Mouse (Mus musculus) spleen, adult 2 months (tissue): ENCODE measurements around the gene Agpat4. TPM values are rescaled to one million over a fixed set of nuclear protein-coding genes. Genes with fewer than 3 reads are reported as not detected.

Experiments
- DNase-seq, 2 experiments: peaks; one replicate each; pipeline versions ENCODE4 v3.0.0 to v3.0.0-alpha.2; 2012 to 2021; ENCODE audit warnings: low spot score in 2 of 2, low read depth in 1 of 2
- H3K27ac ChIP-seq: fragments of 200-500 bp; 2 replicates; pipeline ENCODE4 v1.5.1; 2012; ENCODE audit warnings: low read length, inconsistent platforms; ENCODE audit not compliant: insufficient read depth
- H3K27me3 ChIP-seq: fragments of 200-500 bp; 2 replicates; pipeline ENCODE4 v1.6.1; 2012; ENCODE audit warnings: mild to moderate bottlenecking, moderate library complexity, low read length, inconsistent platforms; ENCODE audit not compliant: control insufficient read depth, insufficient read depth
- H3K36me3 ChIP-seq: fragments of 200-500 bp; 2 replicates; pipeline ENCODE4 v1.6.1; 2012; ENCODE audit warnings: mild to moderate bottlenecking, low read length, inconsistent platforms; ENCODE audit not compliant: control insufficient read depth, insufficient read depth
- H3K4me1 ChIP-seq: fragments of 200-500 bp; 2 replicates; pipeline ENCODE4 v1.6.1; 2011; ENCODE audit warnings: inconsistent platforms; ENCODE audit not compliant: control insufficient read depth, insufficient read depth, insufficient read length
- H3K4me3 ChIP-seq: fragments of 200-500 bp; 2 replicates; pipeline ENCODE4 v1.5.1; 2011; ENCODE audit warnings: mild to moderate bottlenecking, inconsistent platforms; ENCODE audit not compliant: insufficient read depth, insufficient read length; ENCODE audit errors: extremely low read depth
- CTCF ChIP-seq: fragments of 200-500 bp; IDR thresholded peaks from 2 replicates; pipeline ENCODE4 v1.5.1; 2011; ENCODE audit warnings: mild to moderate bottlenecking, inconsistent platforms; ENCODE audit not compliant: insufficient read depth, insufficient read length, insufficient replicate concordance; ENCODE audit errors: extremely low read depth
- POLR2A ChIP-seq: fragments of 200-500 bp; IDR thresholded peaks from 2 replicates; pipeline ENCODE4 v1.6.1; 2011; ENCODE audit warnings: low read depth, low read length, inconsistent platforms
- WGBS: fragments of 180-500 bp; shearing (Covaris S2); methylation state at CpG from one replicate; pipeline ENCODE4 v1.1.7; 2018; 5-methylcytosine and 5-hydroxymethylcytosine counted together
- polyA plus RNA-seq: library from polyadenylated mRNA; depleted of rRNA; stranded (reverse); fragments of >200 nt; gene quantifications from 2 replicates; pipeline ENCODE4 v1.2.3, GENCODE M21; 2012; rRNA removed

The Agpat4 gene
- polyA plus RNA-seq: 14.4 and 16.1 TPM in 2 replicates

- TF ChIP-seq CTCF (no peak), POLR2A (no peak)
- peak within 1 kb of the TSS; percentile 67 for H3K27ac ChIP-seq
- H3K4me3 ChIP-seq: peak within 1 kb of the TSS; percentile 70
- peak in 1 of 2 experiments; percentile 22 for DNase-seq
- H3K36me3 ChIP-seq: no peaks in the 10 kb centered on the region
- under 1% methylated on average over 13 of the region's 13 CpGs for WGBS
- no peaks in the 10 kb centered on the region; the same call in 1 of the 2 replicates for H3K4me1 ChIP-seq
- no peaks in the 10 kb centered on the region for H3K27me3 ChIP-seq
These were observed at the start of gene Agpat4 for GRCm38 (mm10) chr17:12118561-12118925. Gene Agpat4 (plus strand): TSS chr17:12118704.

GRCm38 (mm10) chr17:12076816-12077215 lies 41.7 kb upstream of the Agpat4 start:
- no peaks in the 10 kb centered on the region for H3K27me3 ChIP-seq
- no peak for TF ChIP-seq CTCF
- no peak for TF ChIP-seq POLR2A
- H3K36me3 ChIP-seq: no peaks in the 10 kb centered on the region
- 80% methylated on average over 2 of the region's 2 CpGs for WGBS
- H3K27ac ChIP-seq: no peak overlapping the region
- H3K4me1 ChIP-seq: no peaks in the 10 kb centered on the region
- H3K4me3 ChIP-seq: no peak overlapping the region
- no peak for DNase-seq

GRCm38 (mm10) chr17:12080656-12081495 lies 37.6 kb upstream of the Agpat4 start:
- Histone ChIP-seq H3K4me1 (no peaks in the 10 kb centered on the region), H3K4me3 (no peak overlapping the region), H3K27me3 (no peaks in the 10 kb centered on the region), H3K36me3 (no peaks in the 10 kb centered on the region), H3K27ac (no peak overlapping the region)
- no peak for TF ChIP-seq CTCF
- TF ChIP-seq POLR2A: no peak
- DNase-seq: no peak
- WGBS: 64% methylated on average over 20 of the region's 20 CpGs

GRCm38 (mm10) chr17:12082201-12082600 lies 36.3 kb upstream of the Agpat4 start:
- no peak for TF ChIP-seq CTCF
- TF ChIP-seq POLR2A: no peak
- DNase-seq: no peak

GRCm38 (mm10) chr17:12090261-12090927 lies 28.1 kb upstream of the Agpat4 start:
- H3K36me3 ChIP-seq: no peaks in the 10 kb centered on the region
- TF ChIP-seq POLR2A (no peak), CTCF (no peak)
- H3K27ac ChIP-seq: no peak overlapping the region
- WGBS: 83% methylated on average over 5 of the region's 5 CpGs
- DNase-seq: no peak
- H3K4me3 ChIP-seq: no peak overlapping the region
- H3K4me1 ChIP-seq: no peaks in the 10 kb centered on the region
- H3K27me3 ChIP-seq: no peaks in the 10 kb centered on the region

More at GRCm38 (mm10) chr17:12082201-12082600, 36.3 kb upstream of the Agpat4 start:
- Histone ChIP-seq H3K4me1 (no peaks in the 10 kb centered on the region), H3K27ac (no peak overlapping the region), H3K36me3 (no peaks in the 10 kb centered on the region), H3K27me3 (no peaks in the 10 kb centered on the region), H3K4me3 (no peak overlapping the region)
- 92% methylated on average over 5 of the region's 5 CpGs for WGBS

- H3K36me3 ChIP-seq: no peaks in the 10 kb centered on the region
- no peaks in the 10 kb centered on the region for H3K27me3 ChIP-seq
- WGBS: 91% methylated on average over 6 of the region's 6 CpGs
- TF ChIP-seq CTCF (no peak), POLR2A (no peak)
- no peak overlapping the region for H3K27ac ChIP-seq
- H3K4me3 ChIP-seq: no peak overlapping the region
- no peaks in the 10 kb centered on the region for H3K4me1 ChIP-seq
- DNase-seq: no peak
These were observed 25.5 kb upstream of the Agpat4 start for GRCm38 (mm10) chr17:12092901-12093564.
